Mouse (Mus musculus) stomach, embryonic 16.5 days (tissue): ENCODE data around the gene Eif2b3. TPM values are rescaled to one million over a fixed set of nuclear protein-coding genes. Genes with fewer than 3 reads are reported as not detected.

Source experiments
- ATAC-seq: fragments of 200-750 bp; cut with Nextera tagmentation; 2 replicates; pipeline ENCODE4 v1.8.0; 2017; ENCODE audit warnings: moderate number of reproducible peaks, moderate TSS enrichment; ENCODE audit not compliant: insufficient read depth, low FRiP score
- H3K27ac ChIP-seq: fragments of 300-500 bp; sonication (generic); 2 replicates; pipeline ENCODE4 v1.5.1; 2014; ENCODE audit warnings: low read length
- H3K27me3 ChIP-seq: fragments of 300-500 bp; sonication (generic); 2 replicates; pipeline ENCODE4 v1.6.1; 2014; ENCODE audit warnings: low read length, control low read depth, mixed read lengths; ENCODE audit not compliant: control insufficient read depth, insufficient read depth
- H3K36me3 ChIP-seq: fragments of 300-500 bp; sonication (generic); 2 replicates; pipeline ENCODE4 v1.6.1; 2014; ENCODE audit warnings: low read length; ENCODE audit not compliant: control insufficient read depth, insufficient read depth
- H3K4me1 ChIP-seq: fragments of 300-500 bp; sonication (generic); 2 replicates; pipeline ENCODE4 v1.6.1; 2014; ENCODE audit warnings: low read length, control low read depth, mixed read lengths; ENCODE audit not compliant: control insufficient read depth, insufficient read depth
- H3K4me2 ChIP-seq: fragments of 300-500 bp; sonication (generic); 2 replicates; pipeline ENCODE4 v1.6.1; 2014; ENCODE audit warnings: low read depth, low read length, mixed read lengths
- H3K4me3 ChIP-seq: fragments of 300-500 bp; sonication (generic); replicated peaks from 2 replicates; pipeline ENCODE4 v1.5.1; 2014; ENCODE audit warnings: mild to moderate bottlenecking, low read length
- H3K9ac ChIP-seq: fragments of 300-500 bp; sonication (generic); 2 replicates; pipeline ENCODE4 v1.6.1; 2014; ENCODE audit warnings: low read length
- H3K9me3 ChIP-seq: fragments of 300-500 bp; sonication (generic); replicated peaks from 2 replicates; pipeline ENCODE4 v1.6.1; 2016; ENCODE audit warnings: low read length, control low read depth; ENCODE audit not compliant: control insufficient read depth
- whole genome bisulfite sequencing: fragments of 180-500 bp; shearing (Covaris S2); extraction: QIAGEN DNeasy Blood & Tissue Kit; methylation state at CpG from one replicate; pipeline ENCODE4 v1.1.7; 2014; 5-methylcytosine and 5-hydroxymethylcytosine counted together
- polyA plus RNA-seq: library from polyadenylated mRNA; unstranded; fragments of >200 nt; fragmentation: Nextera tagmentation; extraction: Ambion mirVana; gene quantifications from 2 replicates; pipeline ENCODE4 v1.2.1, GENCODE M21; 2015

The Eif2b3 gene
- polyA plus RNA-seq, 1 experiment from 2014 or later = 35.6 TPM

DNA sequence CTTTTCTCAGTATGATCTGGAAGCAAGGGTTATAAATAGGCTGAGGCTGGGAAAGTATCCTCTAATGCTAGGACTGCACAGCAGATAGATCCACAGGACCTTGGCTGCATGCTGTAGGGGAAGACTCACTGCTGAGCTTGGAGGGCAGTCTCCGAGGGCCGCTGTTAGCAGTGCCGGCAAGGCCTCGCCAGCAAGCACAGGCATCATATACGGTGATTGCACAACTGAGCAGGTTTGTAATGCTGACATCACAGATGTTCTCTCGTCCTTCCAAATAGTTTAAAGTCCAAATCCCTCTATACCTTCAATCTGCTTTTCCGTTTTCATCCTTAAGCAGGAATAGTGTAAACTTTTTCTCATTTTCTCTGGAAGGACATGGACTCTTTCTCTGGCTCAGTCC, 48.8 kb downstream of the Eif2b3 start:
- WGBS = 88% methylated on average over 7 of the region's 7 CpGs
- no peaks in the 10 kb centered on the region for H3K9me3 ChIP-seq
- no peak overlapping the region for H3K9ac ChIP-seq
- H3K4me3 ChIP-seq = no peak overlapping the region
- no peak for ATAC-seq
- H3K27ac ChIP-seq = peak overlapping the region; percentile 39; the same call in 1 of the 2 replicates
- peaks cover 13% of the 10 kb centered on the region; the same call in 1 of the 2 replicates for H3K36me3 ChIP-seq
- no peaks in the 10 kb centered on the region for H3K4me1 ChIP-seq
- H3K27me3 ChIP-seq = no peaks in the 10 kb centered on the region
- H3K4me2 ChIP-seq = no peak overlapping the region

DNA sequence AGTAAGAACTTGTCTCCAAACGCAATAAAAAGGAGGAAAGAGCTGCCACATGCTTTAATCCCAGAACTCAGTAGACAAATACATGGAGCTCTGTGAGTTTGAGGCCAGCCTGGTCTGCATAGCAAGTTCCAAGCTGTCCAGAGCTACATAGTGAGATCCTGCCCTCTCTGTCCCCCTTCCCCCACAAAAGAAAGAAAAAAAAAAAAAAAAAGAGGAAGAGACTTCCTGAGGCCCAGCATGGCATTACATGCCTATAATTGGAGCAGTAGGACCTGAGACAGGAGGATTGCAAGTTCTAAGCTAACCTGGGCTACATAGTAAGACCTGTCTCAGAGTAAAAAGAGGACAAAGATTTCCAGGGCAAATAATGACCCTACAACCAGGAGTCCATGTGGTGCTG, 50.4 kb downstream of the Eif2b3 start:
- no peak overlapping the region for H3K9ac ChIP-seq
- no peaks in the 10 kb centered on the region for H3K9me3 ChIP-seq
- H3K27me3 ChIP-seq = no peaks in the 10 kb centered on the region
- peaks cover 13% of the 10 kb centered on the region; the same call in 1 of the 2 replicates for H3K36me3 ChIP-seq
- no peak overlapping the region for H3K4me2 ChIP-seq
- H3K4me1 ChIP-seq = no peaks in the 10 kb centered on the region
- no peak for ATAC-seq
- H3K27ac ChIP-seq = no peak overlapping the region
- H3K4me3 ChIP-seq = no peak overlapping the region
- WGBS = 96% methylated on average over 1 of the region's 1 CpGs

DNA sequence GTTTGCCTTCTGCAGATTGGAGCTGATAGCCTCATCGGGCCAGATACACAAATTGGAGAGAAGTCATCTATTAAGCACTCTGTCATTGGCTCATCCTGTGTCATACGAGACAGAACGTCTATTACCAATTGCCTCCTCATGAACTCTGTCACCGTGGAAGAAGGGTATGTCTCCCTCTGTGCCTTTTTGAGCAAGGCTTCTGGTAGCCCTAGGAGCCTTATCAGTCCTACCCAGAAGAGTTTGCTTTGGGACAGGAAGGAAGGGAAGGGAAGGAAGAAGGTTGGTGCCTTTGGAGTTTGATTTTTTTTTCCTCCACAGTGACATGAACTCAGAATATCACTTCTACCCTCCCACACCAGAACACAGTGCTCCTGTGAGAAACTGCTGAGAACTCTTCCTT, 51.4 kb downstream of the Eif2b3 start:
- peaks cover 11% of the 10 kb centered on the region; the same call in 1 of the 2 replicates for H3K36me3 ChIP-seq
- no peak overlapping the region for H3K27ac ChIP-seq
- H3K9me3 ChIP-seq = no peaks in the 10 kb centered on the region
- 76% methylated on average over 4 of the region's 4 CpGs for WGBS
- H3K9ac ChIP-seq = no peak overlapping the region
- H3K4me2 ChIP-seq = no peak overlapping the region
- ATAC-seq = no peak
- no peaks in the 10 kb centered on the region for H3K27me3 ChIP-seq
- H3K4me3 ChIP-seq = no peak overlapping the region
- H3K4me1 ChIP-seq = no peaks in the 10 kb centered on the region

DNA sequence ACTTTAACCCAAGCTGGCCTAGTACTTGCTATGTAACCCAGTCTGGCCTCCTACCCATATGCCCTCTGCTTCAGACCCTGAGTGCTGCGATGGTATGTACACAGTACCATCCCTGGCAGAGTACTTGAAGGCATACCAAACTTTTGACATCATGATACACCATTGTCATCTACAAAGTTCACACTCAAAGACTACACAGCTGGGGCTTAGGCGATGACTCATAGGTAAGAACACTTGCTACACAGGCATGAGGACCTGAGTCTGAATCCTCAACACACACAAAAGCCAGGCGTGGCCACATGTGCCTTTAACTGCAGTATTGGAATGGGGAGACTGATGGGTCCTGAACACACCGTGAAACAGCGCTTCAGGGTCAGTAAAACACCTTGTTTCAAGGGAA, 52.0 kb downstream of the Eif2b3 start:
- H3K36me3 ChIP-seq = peaks cover 9% of the 10 kb centered on the region; the same call in 1 of the 2 replicates
- H3K4me3 ChIP-seq = no peak overlapping the region
- no peaks in the 10 kb centered on the region for H3K9me3 ChIP-seq
- 87% methylated on average over 5 of the region's 5 CpGs for WGBS
- H3K27ac ChIP-seq = 0 out of 2 replicates have a peak overlapping the region, but pooled peaks have one; percentile 8
- H3K27me3 ChIP-seq = no peaks in the 10 kb centered on the region
- peak; percentile 58; the same call in 1 of the 2 replicates for ATAC-seq
- no peak overlapping the region for H3K9ac ChIP-seq
- no peak overlapping the region for H3K4me2 ChIP-seq
- no peaks in the 10 kb centered on the region for H3K4me1 ChIP-seq

DNA sequence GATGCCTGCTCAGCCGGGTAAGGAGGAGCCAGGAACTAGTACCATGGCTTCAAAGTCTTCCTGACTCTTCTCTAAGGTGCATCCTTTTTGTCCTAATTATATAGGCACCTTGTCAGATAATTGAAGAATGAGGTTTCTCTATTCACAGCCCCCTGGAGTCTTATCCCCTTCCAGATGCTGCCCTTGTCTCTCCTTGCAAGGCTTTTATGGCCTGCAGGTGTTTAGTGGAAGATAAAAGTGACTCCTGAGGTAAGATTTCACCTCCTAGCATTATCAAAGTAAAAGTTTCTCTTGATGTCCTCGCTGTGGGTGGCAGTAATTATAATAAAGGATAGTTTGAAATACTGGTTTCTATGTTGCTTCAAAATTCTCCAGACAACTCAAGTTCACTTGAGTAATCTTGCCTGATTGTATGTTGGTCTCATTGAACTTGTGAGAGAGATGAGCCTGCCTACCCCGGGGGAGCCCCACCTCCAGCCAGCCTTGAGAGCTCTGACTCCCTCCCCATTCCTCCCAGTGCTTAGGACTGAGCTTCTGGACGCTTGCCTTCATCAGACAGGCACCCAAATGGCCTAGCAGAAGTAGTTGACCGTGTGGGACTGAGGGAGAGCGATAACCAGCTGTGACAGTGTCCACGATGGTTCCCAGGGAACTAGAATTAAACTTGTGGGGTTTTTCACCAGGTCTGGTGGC, 68.9 kb downstream of the Eif2b3 start:
- ATAC-seq = no peak
- Histone ChIP-seq H3K9me3 (no peaks in the 10 kb centered on the region), H3K27ac (no peak overlapping the region), H3K9ac (no peak overlapping the region), H3K4me1 (0 out of 2 replicates have a peak, but pooled peaks cover 5% of the 10 kb centered on the region), H3K36me3 (no peaks in the 10 kb centered on the region), H3K4me3 (no peak overlapping the region), H3K4me2 (no peak overlapping the region), H3K27me3 (no peaks in the 10 kb centered on the region)
- 76% methylated on average over 7 of the region's 7 CpGs for WGBS

DNA sequence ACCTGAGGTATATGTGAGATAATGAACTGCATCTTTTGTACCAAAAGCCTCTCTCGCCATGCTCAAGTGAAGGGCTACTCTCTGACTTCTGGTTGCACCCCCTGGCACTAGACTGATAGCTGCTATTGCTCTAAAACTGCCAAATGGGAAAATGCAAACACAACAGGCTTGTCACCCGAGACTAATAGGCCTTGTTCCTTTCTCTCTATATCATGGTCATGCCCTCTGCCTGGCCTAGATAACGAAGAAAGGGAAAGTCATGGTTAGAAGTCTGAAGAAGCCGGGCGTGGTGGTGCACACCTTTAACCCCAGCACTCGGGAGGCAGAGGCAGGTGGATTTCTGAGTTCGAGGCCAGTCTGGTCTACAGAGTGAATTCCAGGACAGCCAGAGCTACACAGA, 71.4 kb downstream of the Eif2b3 start:
- Histone ChIP-seq H3K4me2 (no peak overlapping the region), H3K4me3 (no peak overlapping the region), H3K9me3 (no peaks in the 10 kb centered on the region), H3K27me3 (no peaks in the 10 kb centered on the region), H3K36me3 (no peaks in the 10 kb centered on the region), H3K4me1 (0 out of 2 replicates have a peak, but pooled peaks cover 10% of the 10 kb centered on the region), H3K27ac (no peak overlapping the region), H3K9ac (peak overlapping the region; percentile 17; the same call in 1 of the 2 replicates)
- WGBS = 64% methylated on average over 7 of the region's 7 CpGs
- no peak for ATAC-seq

DNA sequence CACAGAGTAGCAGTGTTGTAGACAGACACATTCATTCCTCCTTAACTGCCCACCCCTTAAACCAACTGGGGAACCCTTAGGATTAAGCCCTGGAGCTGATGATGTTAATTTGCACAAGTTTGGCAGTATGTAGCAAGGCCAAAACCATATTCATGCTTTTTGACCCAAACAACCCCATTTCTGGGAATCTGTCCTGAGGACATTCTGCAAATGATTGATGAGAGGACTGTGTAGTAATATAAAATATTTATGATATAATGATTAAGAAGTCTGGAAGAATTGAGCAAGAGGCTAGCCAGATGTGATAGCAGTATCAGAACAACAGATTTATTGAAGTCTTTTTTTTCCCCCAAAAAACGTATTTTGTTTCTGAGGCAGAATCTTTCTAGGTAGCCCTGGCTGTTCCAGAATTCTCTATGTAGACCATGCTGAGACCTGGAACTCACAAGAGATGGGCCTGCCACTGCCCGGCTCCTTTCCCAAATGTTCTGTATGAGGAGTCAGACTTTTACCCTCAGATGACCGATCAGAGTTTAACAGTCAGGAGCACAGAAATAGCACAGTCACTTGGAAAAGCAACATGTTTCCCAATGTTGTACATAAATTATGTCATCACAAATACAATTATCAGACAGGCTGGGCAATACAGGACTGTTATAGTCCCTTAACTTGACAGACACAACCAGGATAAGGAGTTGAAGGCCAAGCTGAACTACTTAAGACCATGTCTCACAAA, 75.6 kb downstream of the Eif2b3 start:
- Histone ChIP-seq H3K4me2 (no peak overlapping the region), H3K4me1 (peaks cover 14% of the 10 kb centered on the region; the same call in 1 of the 2 replicates), H3K9me3 (no peaks in the 10 kb centered on the region), H3K9ac (no peak overlapping the region), H3K4me3 (no peak overlapping the region), H3K36me3 (no peaks in the 10 kb centered on the region), H3K27ac (peak overlapping the region; percentile 80), H3K27me3 (no peaks in the 10 kb centered on the region)
- WGBS = 64% methylated on average over 3 of the region's 3 CpGs
- no peak for ATAC-seq

DNA sequence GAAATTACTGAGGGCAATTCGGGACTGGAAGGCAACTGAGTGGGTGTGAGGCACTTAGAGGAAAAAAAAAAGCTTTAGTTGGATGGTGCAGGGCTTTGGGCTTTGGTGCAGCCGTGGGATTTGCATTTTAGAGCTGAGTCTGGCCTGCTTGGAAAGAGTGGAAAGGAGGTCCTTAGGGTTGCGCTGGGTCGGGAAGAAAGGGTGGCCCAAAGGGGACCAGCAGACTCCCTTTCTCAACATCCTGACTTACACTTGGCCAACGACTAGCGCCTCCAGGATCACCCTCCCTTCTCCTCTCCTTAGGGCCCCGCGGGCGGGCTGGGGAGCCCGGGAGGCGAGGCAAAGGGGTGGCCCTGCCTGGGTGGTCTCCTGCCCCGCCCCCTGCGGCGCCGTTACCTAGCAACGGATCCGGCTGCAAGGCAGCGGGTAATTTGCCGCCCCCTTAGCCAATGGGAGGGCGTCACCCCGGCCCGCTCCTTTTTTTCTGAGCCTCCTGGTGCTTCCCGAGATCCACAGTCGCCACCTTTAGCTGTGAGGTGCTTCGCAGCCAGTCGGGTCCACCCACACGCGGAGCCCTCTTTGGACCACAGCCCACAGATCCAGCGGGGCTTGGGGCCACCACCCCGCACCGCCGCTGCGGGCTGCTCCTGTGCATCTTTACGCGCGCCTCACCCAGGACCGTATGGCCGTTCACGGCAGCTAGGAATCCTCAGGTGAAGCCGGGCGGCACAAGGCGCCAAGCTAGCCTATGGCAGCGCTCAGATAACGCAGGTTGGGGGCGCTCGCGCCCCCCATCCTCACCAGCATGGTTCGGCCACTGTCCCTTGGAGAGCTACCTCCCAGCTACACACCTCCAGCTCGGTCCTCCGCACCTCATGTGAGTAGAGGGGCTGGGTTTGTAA, 76.6 kb downstream of the Eif2b3 start, which contains the start of gene Ptch2:
Gene Ptch2, plus strand, starts transcription at position 525 of the 902 bp plus-strand sequence.
- peak within 1 kb of the TSS; percentile 74 for H3K9ac ChIP-seq
- ATAC-seq = peak; percentile 85
- H3K4me2 ChIP-seq = peak within 1 kb of the TSS; percentile 67
- peak within 1 kb of the TSS; percentile 61 for H3K4me3 ChIP-seq
- no peaks in the 10 kb centered on the region for H3K9me3 ChIP-seq
- peaks cover 12% of the 10 kb centered on the region; the same call in 1 of the 2 replicates for H3K4me1 ChIP-seq
- WGBS = under 1% methylated on average over 46 of the region's 50 CpGs
- H3K27ac ChIP-seq = peak within 1 kb of the TSS; percentile 80
- no peaks in the 10 kb centered on the region for H3K27me3 ChIP-seq
- H3K36me3 ChIP-seq = no peaks in the 10 kb centered on the region
